Mouse (Mus musculus) liver, embryonic 14.5 days (tissue): Measurements from ENCODE around the gene AI413582. TPM values are rescaled to one million over a fixed set of nuclear protein-coding genes. Genes with fewer than 3 reads are reported as not detected.

Source experiments
- ATAC-seq: fragments of 200-750 bp; cut with Nextera tagmentation; 2 replicates; pipeline ENCODE4 v1.8.0; 2017; ENCODE audit warnings: moderate number of reproducible peaks, mild to moderate bottlenecking, moderate library complexity; ENCODE audit not compliant: insufficient read depth
- DNase-seq, 3 experiments: peaks; one replicate each; pipeline ENCODE4 v3.0.0-alpha.2; 2012 to 2013; ENCODE audit warnings: low read depth in 3 of 3, low spot score in 3 of 3
- H3K27ac ChIP-seq: fragments of 300-500 bp; sonication (generic); 2 replicates; pipeline ENCODE4 v1.5.1; 2014; ENCODE audit warnings: moderate library complexity, mild to moderate bottlenecking, control low read depth, inconsistent platforms
- H3K27me3 ChIP-seq: fragments of 300-500 bp; sonication (generic); 2 replicates; pipeline ENCODE4 v1.6.1; 2014; ENCODE audit warnings: mild to moderate bottlenecking, low read length, moderate library complexity; ENCODE audit not compliant: control insufficient read depth, insufficient read depth
- H3K36me3 ChIP-seq: fragments of 300-500 bp; sonication (generic); replicated peaks from 2 replicates; pipeline ENCODE4 v1.6.1; 2014; ENCODE audit warnings: low read depth; ENCODE audit not compliant: control insufficient read depth, insufficient read depth
- H3K4me1 ChIP-seq, 2 experiments: fragments of 200-500 bp in 1 of 2; fragments of 300-500 bp in 1 of 2; sonication (generic) in 1 of 2; replicated peaks; 2 replicates each; pipeline ENCODE4 v1.6.1; 2012 to 2014; ENCODE audit warnings: antibody characterized with exemption in 1 of 2, inconsistent platforms in 1 of 2, low read length in 1 of 2; ENCODE audit not compliant: control insufficient read depth in 2 of 2, insufficient read depth in 2 of 2
- H3K4me2 ChIP-seq: fragments of 300-500 bp; sonication (generic); 2 replicates; pipeline ENCODE4 v1.6.1; 2014; ENCODE audit warnings: low read depth, mild to moderate bottlenecking, control low read depth, moderate library complexity
- H3K4me3 ChIP-seq, 2 experiments: fragments of 200-500 bp in 1 of 2; fragments of 300-500 bp in 1 of 2; sonication (generic) in 1 of 2; 2 replicates each; pipeline ENCODE4 v1.5.1; 2012 to 2014; ENCODE audit warnings: low read depth in 2 of 2, low read length in 2 of 2, mild to moderate bottlenecking in 2 of 2, control low read depth in 1 of 2, inconsistent platforms in 1 of 2, moderate library complexity in 1 of 2; ENCODE audit not compliant: insufficient read depth in 1 of 2
- H3K9ac ChIP-seq: fragments of 300-500 bp; sonication (generic); replicated peaks from 2 replicates; pipeline ENCODE4 v1.6.1; 2014; ENCODE audit warnings: mild to moderate bottlenecking, control low read depth, moderate library complexity
- H3K9me3 ChIP-seq: fragments of 300-500 bp; sonication (generic); 2 replicates; pipeline ENCODE4 v1.6.1; 2016; ENCODE audit warnings: low read length, mixed read lengths; ENCODE audit not compliant: control insufficient read depth
- CTCF ChIP-seq: IDR thresholded peaks from 2 replicates; pipeline ENCODE4 v1.5.1; 2016; ENCODE audit warnings: antibody characterized with exemption, low read depth, control low read depth
- EP300 ChIP-seq: IDR thresholded peaks from 2 replicates; pipeline ENCODE4 v1.6.1; 2016; ENCODE audit warnings: antibody characterized with exemption, low read depth
- WGBS: fragments of 180-500 bp; shearing (Covaris S2); extraction: QIAGEN DNeasy Blood & Tissue Kit; methylation state at CpG from one replicate; pipeline ENCODE4 v1.1.7; 2014; ENCODE audit not compliant: insufficient replicate concordance; 5-methylcytosine and 5-hydroxymethylcytosine counted together
- polyA plus RNA-seq, 2 experiments: library from polyadenylated mRNA; depleted of rRNA in 1 of 2; stranded (reverse) in 1 of 2; unstranded in 1 of 2; fragments of >200 nt; fragmentation: Nextera tagmentation in 1 of 2; extraction: Ambion mirVana in 1 of 2; gene quantifications; 2 replicates each; pipeline versions ENCODE4 v1.2.1 to v1.2.3; 2012 to 2014

AI413582 gene
- polyA plus RNA-seq, 2 experiments, result 9.9 to 18.9 TPM

DNA sequence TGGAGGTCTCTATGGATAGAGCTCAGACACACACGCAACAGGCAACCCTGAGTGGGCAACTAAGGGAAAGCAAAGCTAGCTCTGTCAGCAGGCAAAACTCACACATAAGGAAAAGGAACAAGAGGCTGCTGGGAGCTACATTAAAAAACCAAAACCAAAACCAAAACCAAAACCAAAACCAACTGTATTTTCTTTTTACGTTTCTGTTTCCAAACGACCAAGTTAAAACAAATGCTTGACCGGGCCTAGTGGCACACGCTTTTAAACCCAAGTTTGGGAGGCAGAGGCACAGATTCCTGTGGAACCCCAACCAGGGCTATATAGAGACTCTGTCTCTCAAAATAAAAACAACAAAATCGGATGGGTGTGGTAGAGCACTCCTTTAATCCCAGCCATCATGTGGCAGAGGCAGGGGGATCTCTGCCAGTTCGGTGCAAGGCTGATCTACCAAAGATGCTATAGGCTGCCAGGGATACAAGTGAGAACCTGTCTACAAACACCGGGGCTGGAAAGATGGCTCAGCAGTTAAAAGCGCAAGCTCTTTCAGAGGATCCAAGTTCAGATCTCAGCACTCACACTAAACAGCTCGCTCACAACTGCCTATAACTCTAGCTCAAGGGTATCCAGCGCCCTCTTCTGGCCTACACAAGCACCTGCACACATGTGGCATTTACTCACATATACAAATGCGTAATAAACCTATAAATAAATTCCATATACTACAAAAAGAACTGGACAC, 26.4 kb upstream of the AI413582 start:
- H3K4me2 ChIP-seq, result no peak overlapping the region
- H3K27me3 ChIP-seq, result no peaks in the 10 kb centered on the region
- WGBS, result 75% methylated on average over 12 of the region's 12 CpGs
- TF ChIP-seq CTCF (peak; percentile 63; the same call in 1 of the 2 replicates), EP300 (no peak)
- H3K9me3 ChIP-seq, result no peaks in the 10 kb centered on the region
- H3K27ac ChIP-seq, result no peak overlapping the region
- H3K36me3 ChIP-seq, result no peaks in the 10 kb centered on the region; the same call in 1 of the 2 replicates
- no peak overlapping the region for H3K9ac ChIP-seq
- DNase-seq, result no peak
- ATAC-seq, result no peak
- peaks cover 0 to 9% of the 10 kb centered on the region in 2 experiments; a peak in 1 of 4 replicates for H3K4me1 ChIP-seq
- H3K4me3 ChIP-seq, result no peak overlapping the region

DNA sequence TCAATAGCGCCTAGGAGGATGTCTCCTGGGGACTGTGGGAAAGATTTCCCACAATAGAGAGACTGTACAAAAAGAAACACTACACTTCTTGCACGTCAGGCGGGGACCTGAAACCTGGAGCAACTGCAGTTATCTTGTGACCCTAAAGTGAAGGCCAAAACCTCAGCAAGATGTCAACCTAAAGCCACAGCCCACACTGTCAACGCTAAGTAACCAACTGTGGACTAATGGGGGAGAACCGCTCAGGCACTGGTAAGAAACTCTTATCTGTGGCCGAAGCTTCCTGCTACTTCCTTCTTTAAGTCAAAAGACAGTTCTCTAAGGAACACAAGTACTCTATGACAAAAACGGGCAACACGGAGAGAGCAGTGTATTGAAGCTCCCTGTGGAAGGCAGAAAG, 22.7 kb upstream of the AI413582 start:
- DNase-seq (no peak), ATAC-seq (no peak)
- Histone ChIP-seq H3K4me3 (no peak overlapping the region), H3K9ac (no peak overlapping the region), H3K4me2 (no peak overlapping the region), H3K9me3 (no peaks in the 10 kb centered on the region), H3K4me1 (peaks cover 0 to 13% of the 10 kb centered on the region in 2 experiments), H3K27ac (no peak overlapping the region), H3K36me3 (no peaks in the 10 kb centered on the region), H3K27me3 (no peaks in the 10 kb centered on the region)
- 11% methylated on average over 8 of the region's 8 CpGs for WGBS
- TF ChIP-seq CTCF, result no peak
- TF ChIP-seq EP300, result no peak

DNA sequence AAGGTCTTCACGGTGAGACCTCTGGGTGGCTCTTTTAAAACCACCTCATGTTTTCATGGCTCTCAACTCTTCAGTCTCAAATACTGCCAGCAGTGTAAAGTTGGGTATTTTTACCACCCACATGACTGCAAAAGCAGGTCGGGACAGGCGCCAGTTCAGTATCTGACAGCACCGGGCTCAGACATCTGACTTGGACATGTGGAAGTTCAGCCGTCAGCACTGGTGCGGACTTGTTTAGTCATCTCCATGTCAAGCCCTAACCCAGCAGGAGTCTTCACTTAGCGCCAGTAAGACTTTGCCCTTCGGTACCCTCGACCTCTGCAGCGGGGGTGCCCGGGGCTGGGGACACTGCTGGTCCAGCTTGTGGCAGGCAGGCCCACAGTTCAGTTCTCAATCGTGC, 21.7 kb upstream of the AI413582 start:
- DNase-seq (no peak), ATAC-seq (no peak)
- no peak overlapping the region for H3K27ac ChIP-seq
- H3K9ac ChIP-seq, result no peak overlapping the region
- no peaks in the 10 kb centered on the region for H3K9me3 ChIP-seq
- no peak overlapping the region for H3K4me2 ChIP-seq
- H3K4me1 ChIP-seq, result peaks cover 0 to 17% of the 10 kb centered on the region in 2 experiments
- no peak overlapping the region for H3K4me3 ChIP-seq
- no peaks in the 10 kb centered on the region for H3K36me3 ChIP-seq
- no peaks in the 10 kb centered on the region for H3K27me3 ChIP-seq
- 55% methylated on average over 12 of the region's 12 CpGs for WGBS
- no peak for TF ChIP-seq CTCF
- TF ChIP-seq EP300, result no peak

DNA sequence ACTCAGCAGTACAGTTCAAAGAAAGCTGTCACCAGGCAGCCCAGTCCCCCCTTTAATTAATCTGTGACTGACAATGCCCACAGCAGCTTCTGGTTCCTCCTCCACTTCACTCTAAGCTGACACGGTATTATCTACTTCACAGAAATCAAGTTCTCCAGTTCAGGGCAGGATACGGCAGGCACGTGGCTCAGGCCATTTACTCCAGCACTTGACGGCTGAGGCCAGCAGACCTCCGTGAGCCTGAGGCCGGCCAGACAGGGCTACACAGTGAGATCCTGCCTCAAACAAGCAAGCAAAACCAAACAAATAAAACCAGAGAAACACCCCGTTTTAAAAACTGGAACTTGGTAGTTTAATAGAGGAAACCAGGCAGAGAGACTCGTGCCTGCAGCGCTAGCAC, 21.1 kb upstream of the AI413582 start:
- DNase-seq (no peak), ATAC-seq (no peak)
- H3K27ac ChIP-seq, result no peak overlapping the region
- peaks cover 0 to 19% of the 10 kb centered on the region in 2 experiments for H3K4me1 ChIP-seq
- no peak overlapping the region for H3K4me2 ChIP-seq
- H3K9ac ChIP-seq, result no peak overlapping the region
- TF ChIP-seq CTCF, result no peak
- TF ChIP-seq EP300, result no peak
- H3K9me3 ChIP-seq, result no peaks in the 10 kb centered on the region
- no peaks in the 10 kb centered on the region for H3K27me3 ChIP-seq
- no peaks in the 10 kb centered on the region for H3K36me3 ChIP-seq
- WGBS, result 43% methylated on average over 9 of the region's 9 CpGs
- H3K4me3 ChIP-seq, result no peak overlapping the region

DNA sequence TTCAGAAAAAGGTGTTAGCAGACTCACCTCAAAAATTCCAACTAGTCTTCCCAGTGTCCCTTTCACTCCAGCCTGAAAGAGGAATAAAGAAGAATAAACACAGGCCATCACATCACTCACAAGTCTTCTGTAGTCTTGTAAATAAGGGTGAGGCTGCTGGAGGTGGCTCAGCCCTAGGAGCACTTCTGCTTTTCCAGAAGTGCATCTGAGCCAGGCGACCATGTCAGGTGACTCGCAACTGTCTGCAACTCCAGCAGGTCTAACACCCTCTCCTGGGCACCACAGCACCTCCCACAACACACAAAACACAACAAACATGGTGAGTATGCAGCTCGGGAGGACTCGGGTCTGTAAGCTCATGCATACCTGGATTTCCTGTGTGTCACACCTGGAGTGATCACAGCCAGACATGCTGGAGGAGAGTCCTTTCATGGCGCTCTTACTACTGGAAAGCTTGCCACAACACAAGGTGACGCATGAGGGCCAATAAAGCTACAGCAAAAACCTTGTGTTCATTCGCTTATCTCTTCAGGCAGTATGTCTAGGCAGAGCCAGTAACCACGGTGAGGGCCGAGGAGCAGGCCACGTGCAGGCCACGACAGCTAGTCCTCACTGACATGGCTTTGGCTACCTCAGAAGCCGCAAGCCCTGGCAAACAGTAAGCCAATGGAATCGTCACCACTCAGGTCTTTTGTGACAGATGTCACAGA, 17.8 kb upstream of the AI413582 start:
- Histone ChIP-seq H3K4me2 (no peak overlapping the region), H3K4me3 (no peak overlapping the region), H3K27ac (no peak overlapping the region), H3K27me3 (no peaks in the 10 kb centered on the region), H3K9me3 (no peaks in the 10 kb centered on the region), H3K4me1 (peaks cover 0 to 27% of the 10 kb centered on the region in 2 experiments), H3K9ac (no peak overlapping the region; the same call in 1 of the 2 replicates), H3K36me3 (peaks cover 2% of the 10 kb centered on the region; the same call in 1 of the 2 replicates)
- ATAC-seq (peak; percentile 73), DNase-seq (no peak)
- whole genome bisulfite sequencing, result 32% methylated on average over 13 of the region's 13 CpGs
- TF ChIP-seq EP300, result no peak
- no peak for TF ChIP-seq CTCF
